Mouse (Mus musculus) liver, embryonic 15.5 days (tissue): ENCODE data around the gene Bex2. TPM values are rescaled to one million over a fixed set of nuclear protein-coding genes. Genes with fewer than 3 reads are reported as not detected.
"Not testable (repeated sequence)": the region's sequence is repeated elsewhere in the genome, so short reads cannot be mapped to it uniquely, and the experiment has no call there.

Experiments used
- ATAC-seq: fragments of 200-750 bp; cut with Nextera tagmentation; 2 replicates; pipeline ENCODE4 v1.8.0; 2017; ENCODE audit warnings: moderate number of reproducible peaks, mild to moderate bottlenecking, moderate library complexity; ENCODE audit not compliant: insufficient read depth
- H3K27ac ChIP-seq: fragments of 300-500 bp; sonication (generic); replicated peaks from 2 replicates; pipeline ENCODE4 v1.5.1; 2015; ENCODE audit warnings: mild to moderate bottlenecking, inconsistent platforms
- H3K27me3 ChIP-seq: fragments of 300-500 bp; sonication (generic); 2 replicates; pipeline ENCODE4 v1.6.1; 2015; ENCODE audit warnings: mild to moderate bottlenecking, inconsistent platforms
- H3K36me3 ChIP-seq: fragments of 300-500 bp; sonication (generic); replicated peaks from 2 replicates; pipeline ENCODE4 v1.6.1; 2015; ENCODE audit warnings: moderate library complexity, mild to moderate bottlenecking, inconsistent platforms
- H3K4me1 ChIP-seq: fragments of 300-500 bp; sonication (generic); replicated peaks from 2 replicates; pipeline ENCODE4 v1.6.1; 2015; ENCODE audit warnings: inconsistent platforms
- H3K4me2 ChIP-seq: fragments of 300-500 bp; sonication (generic); 2 replicates; pipeline ENCODE4 v1.6.1; 2015; ENCODE audit warnings: moderate library complexity, mild to moderate bottlenecking, inconsistent platforms
- H3K4me3 ChIP-seq: fragments of 300-500 bp; sonication (generic); replicated peaks from 2 replicates; pipeline ENCODE4 v1.5.1; 2015; ENCODE audit warnings: mild to moderate bottlenecking, inconsistent platforms
- H3K9ac ChIP-seq: fragments of 300-500 bp; sonication (generic); 2 replicates; pipeline ENCODE4 v1.6.1; 2015; ENCODE audit warnings: moderate library complexity, mild to moderate bottlenecking, inconsistent platforms
- H3K9me3 ChIP-seq: fragments of 300-500 bp; sonication (generic); replicated peaks from 2 replicates; pipeline ENCODE4 v1.6.1; 2016; ENCODE audit warnings: inconsistent platforms
- WGBS: fragments of 180-500 bp; shearing (Covaris S2); methylation state at CpG from one replicate; pipeline ENCODE4 v1.1.7; 2015; ENCODE audit warnings: mixed read lengths; ENCODE audit not compliant: insufficient replicate concordance; 5-methylcytosine and 5-hydroxymethylcytosine counted together
- polyA plus RNA-seq: library from polyadenylated mRNA; unstranded; fragments of >200 nt; fragmentation: Nextera tagmentation; extraction: Ambion mirVana; gene quantifications from 2 replicates; pipeline ENCODE4 v1.2.1, GENCODE M21; 2015

The Bex2 gene
- 147 and 153 TPM in 2 replicates for polyA plus RNA-seq

DNA sequence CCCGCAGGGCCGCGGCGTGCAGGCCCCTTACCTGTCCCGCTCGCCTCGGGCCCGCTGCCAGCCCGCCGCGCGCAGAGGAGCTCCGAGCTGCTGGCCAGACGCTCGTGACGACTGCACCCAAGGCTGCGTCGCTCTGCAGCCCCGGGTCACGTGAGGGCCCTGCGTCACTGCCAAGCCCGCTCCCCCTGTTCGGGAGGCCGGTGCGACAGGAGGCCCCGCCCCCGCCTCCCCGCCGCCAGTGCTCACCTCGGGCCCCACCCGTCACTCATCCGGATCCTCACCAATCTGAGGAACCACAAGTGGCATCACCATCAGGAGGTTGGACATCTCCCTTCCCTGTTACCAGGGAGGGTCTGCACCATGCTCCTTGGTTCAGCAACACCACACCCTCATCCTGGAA is at the start of gene Bex2:
Gene Bex2 (minus strand): TSS at position 217 of the 400 bp plus-strand sequence.
- H3K36me3 ChIP-seq, H3K4me1 ChIP-seq, H3K27me3 ChIP-seq, H3K27ac ChIP-seq, H3K9ac ChIP-seq, H3K9me3 ChIP-seq: not testable (repeated sequence)
- Histone ChIP-seq H3K4me3 (peak within 1 kb of the TSS; percentile 29), H3K4me2 (peak within 1 kb of the TSS; percentile 29)
- 40% methylated on average over 2 of the region's 32 CpGs for WGBS
- peak; percentile 90 for ATAC-seq

DNA sequence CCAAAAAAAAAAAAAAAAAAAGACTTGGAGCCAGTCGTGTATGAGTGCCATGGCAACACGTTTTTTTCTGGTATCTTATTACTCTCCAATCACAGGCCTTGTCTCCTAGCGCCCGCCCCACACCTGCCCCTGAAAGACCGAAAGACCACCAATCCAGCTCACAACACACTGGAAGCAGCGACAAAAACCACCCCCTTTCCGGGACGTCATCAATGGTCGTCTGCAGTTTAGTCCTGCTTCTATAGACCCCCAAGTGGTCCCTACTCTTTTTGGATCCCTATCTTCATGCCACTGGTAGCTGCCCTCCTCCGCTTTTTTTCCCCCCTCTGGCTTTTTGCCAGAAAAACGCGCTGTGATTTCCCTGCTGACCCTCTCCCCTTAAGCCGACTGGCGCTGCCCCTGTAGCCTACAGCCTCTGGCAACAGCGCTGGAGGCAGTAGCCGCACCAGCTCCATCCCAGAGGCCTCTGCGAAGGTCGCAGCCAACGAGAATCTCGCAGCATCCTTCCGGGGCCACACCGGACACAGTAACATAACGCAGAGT is 47.5 kb upstream of the Bex2 start:
- 17% methylated on average over 23 of the region's 23 CpGs for WGBS
- Histone ChIP-seq H3K9ac (no peak overlapping the region), H3K4me3 (peak overlapping the region; percentile 5; the same call in 1 of the 2 replicates), H3K4me2 (peak overlapping the region; percentile 36), H3K4me1 (no peaks in the 10 kb centered on the region), H3K9me3 (no peaks in the 10 kb centered on the region), H3K27me3 (peaks cover 16% of the 10 kb centered on the region), H3K36me3 (no peaks in the 10 kb centered on the region), H3K27ac (no peak overlapping the region)
- no peak for ATAC-seq

DNA sequence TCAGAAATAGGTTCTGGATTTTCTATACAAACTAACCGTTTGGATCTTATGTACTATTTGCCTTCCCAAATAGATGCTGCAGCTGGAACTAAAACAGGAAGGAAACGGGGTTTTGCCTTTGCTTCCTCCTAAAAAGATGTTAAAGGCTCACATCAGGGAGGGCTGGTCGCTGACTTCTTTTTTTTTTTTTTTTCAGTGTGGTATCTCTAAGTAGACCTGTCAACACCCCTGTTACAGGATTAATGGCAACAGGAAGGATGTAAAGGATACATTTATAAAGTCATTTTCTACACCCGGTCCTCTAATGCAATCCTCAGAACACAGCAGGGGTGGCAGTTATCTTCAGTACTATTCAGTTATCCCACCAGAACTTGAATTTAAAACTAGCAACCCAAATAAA is 47.0 kb upstream of the Bex2 start:
- WGBS, result 16% methylated on average over 4 of the region's 4 CpGs
- H3K27ac ChIP-seq, result no peak overlapping the region
- no peak overlapping the region for H3K9ac ChIP-seq
- H3K4me2 ChIP-seq, result no peak overlapping the region
- H3K27me3 ChIP-seq, result peaks cover 16% of the 10 kb centered on the region
- no peak for ATAC-seq
- H3K9me3 ChIP-seq, result no peaks in the 10 kb centered on the region
- no peak overlapping the region for H3K4me3 ChIP-seq
- H3K36me3 ChIP-seq, result no peaks in the 10 kb centered on the region
- H3K4me1 ChIP-seq, result no peaks in the 10 kb centered on the region

DNA sequence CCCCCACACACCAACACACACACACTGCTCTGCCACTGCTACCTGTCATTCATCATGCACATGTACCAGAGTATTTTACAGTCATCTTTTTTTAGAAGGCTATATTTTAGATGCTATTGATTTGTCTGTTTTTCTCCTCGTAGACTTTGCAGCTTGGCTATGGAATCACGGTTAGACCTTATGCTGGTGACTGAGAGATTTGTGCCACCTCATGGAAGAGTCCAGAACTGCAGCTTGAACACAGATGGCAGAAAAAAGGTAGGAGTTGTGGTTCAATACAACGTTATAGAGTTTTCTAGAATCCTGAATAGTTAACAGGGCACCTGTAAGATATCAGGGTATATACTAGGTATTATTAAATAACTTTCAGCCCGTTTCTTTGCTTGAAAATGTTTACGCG is 39.9 kb upstream of the Bex2 start:
- Histone ChIP-seq H3K9me3 (no peaks in the 10 kb centered on the region), H3K27ac (no peak overlapping the region), H3K9ac (no peak overlapping the region), H3K27me3 (no peaks in the 10 kb centered on the region; the same call in 1 of the 2 replicates), H3K36me3 (no peaks in the 10 kb centered on the region), H3K4me3 (no peak overlapping the region), H3K4me2 (no peak overlapping the region), H3K4me1 (no peaks in the 10 kb centered on the region)
- no peak for ATAC-seq
- 31% methylated on average over 6 of the region's 6 CpGs for WGBS

DNA sequence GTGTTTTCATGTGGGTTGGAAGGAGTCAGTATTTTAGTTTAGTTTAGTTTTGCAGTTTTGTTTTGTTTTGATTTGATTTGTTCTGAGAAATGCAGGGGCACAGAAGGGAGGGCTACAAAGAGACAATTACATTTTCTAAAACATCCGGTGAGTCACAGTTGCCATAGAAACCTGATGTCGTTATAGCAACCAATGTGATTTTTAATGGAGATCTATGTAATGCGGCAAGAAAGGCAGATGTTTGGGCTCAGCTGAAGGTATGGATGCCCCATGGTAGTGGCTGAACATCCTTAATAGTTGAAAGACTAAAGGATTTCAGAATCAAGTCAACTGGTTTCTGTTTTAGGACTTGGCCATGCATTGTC is 36.7 kb upstream of the Bex2 start:
- Histone ChIP-seq H3K27ac (no peak overlapping the region), H3K9ac (no peak overlapping the region), H3K4me1 (no peaks in the 10 kb centered on the region), H3K4me3 (no peak overlapping the region), H3K27me3 (no peaks in the 10 kb centered on the region; the same call in 1 of the 2 replicates), H3K9me3 (no peaks in the 10 kb centered on the region), H3K36me3 (no peaks in the 10 kb centered on the region), H3K4me2 (no peak overlapping the region)
- ATAC-seq, result no peak
- 57% methylated on average over 3 of the region's 3 CpGs for WGBS

DNA sequence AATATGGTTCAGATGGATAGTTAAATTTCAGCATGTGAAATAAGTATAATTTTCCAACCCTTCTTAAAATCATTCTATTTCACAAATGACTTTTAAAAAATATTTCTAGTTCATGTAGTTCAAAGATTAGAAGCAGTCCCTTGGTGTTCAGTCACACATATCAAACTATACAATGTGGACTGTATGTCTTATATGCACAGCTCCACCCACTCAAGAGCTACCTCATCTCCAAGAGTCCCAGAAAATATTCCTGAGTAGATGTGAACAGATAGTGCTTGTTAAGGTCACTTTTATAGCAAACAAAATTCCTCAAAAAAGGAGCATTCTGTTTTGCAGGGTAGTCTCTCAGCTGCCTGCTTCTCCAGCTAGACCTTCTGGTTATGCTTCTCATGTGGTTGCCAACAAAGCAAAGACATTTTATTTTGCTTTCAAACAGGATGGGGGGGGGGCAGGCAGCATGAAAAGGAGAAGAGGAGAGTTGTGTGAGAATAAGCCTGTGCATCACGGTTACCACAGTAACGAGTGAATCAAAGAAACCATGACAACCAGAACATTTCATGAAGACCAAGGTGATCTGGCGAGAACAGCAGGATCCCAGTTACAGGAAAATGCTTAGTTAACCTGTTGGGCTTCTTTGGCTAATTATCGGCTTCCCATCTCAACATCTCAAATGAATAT is 36.1 kb upstream of the Bex2 start:
- no peak overlapping the region for H3K4me2 ChIP-seq
- H3K36me3 ChIP-seq, result no peaks in the 10 kb centered on the region
- no peak for ATAC-seq
- no peaks in the 10 kb centered on the region; the same call in 1 of the 2 replicates for H3K27me3 ChIP-seq
- no peaks in the 10 kb centered on the region for H3K9me3 ChIP-seq
- no peaks in the 10 kb centered on the region for H3K4me1 ChIP-seq
- H3K27ac ChIP-seq, result no peak overlapping the region
- H3K9ac ChIP-seq, result no peak overlapping the region
- no peak overlapping the region for H3K4me3 ChIP-seq
- WGBS, result 53% methylated on average over 4 of the region's 4 CpGs

DNA sequence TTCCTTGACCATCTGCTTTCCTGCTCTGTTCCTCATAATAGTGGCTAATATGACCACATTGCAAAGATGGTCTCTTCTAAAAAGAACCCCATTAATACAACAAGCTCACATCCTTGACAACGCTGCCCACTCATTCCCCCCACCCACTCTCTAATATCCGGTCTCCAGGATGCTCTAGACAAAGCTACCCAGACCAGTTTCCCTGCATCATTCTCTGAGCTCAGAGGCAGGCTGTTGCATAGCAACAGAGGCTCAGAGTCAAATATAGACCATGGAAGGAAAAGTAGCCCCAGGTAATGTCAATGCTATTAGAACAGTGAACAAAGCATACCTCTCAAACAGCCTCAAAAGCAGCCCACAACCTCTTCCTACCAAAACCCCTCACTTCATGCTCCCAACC is 26.4 kb upstream of the Bex2 start:
- Histone ChIP-seq H3K9me3 (no peaks in the 10 kb centered on the region), H3K4me3 (no peak overlapping the region), H3K27ac (no peak overlapping the region), H3K9ac (no peak overlapping the region), H3K4me1 (no peaks in the 10 kb centered on the region), H3K36me3 (no peaks in the 10 kb centered on the region), H3K27me3 (no peaks in the 10 kb centered on the region), H3K4me2 (no peak overlapping the region)
- 42% methylated on average over 2 of the region's 2 CpGs for WGBS
- no peak for ATAC-seq

DNA sequence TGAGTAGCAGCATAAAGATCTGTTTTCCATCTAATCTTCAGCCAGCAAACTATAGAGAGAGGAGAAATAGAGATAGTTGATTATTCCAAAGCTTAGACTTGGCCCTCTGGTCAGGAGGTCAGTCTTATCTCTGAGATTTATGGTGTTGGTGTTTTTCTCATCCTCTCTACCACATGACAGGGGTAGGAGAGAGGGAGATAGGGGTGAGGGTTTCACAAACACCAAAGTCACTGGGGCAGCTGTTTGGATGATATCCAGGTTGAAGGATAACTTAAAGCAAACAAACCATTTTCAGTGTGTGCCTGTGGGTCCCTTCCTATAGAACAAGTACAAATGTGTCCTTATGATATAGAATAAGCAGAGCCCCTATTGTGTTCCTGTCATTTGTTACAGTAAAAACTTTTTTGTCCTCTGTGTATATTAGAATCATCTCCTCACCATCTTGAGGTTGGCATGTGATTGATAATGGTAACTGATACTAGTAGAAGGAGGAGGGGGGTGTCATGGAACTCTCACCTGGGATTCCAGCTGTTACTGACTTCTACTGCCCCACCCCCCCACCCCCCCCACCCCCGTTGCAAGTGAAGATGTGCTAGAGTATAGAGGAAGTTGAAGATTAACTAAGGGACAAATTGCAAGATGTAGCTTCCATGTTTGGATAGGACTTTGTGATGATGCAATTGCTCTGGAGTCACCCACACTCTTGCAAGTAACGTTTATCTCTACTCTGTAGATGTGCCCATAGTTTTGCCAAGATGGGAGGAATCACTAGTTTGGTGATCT is 24.7 kb upstream of the Bex2 start:
- no peaks in the 10 kb centered on the region for H3K36me3 ChIP-seq
- no peak overlapping the region for H3K27ac ChIP-seq
- 19% methylated on average over 2 of the region's 2 CpGs for WGBS
- no peak overlapping the region for H3K4me3 ChIP-seq
- no peaks in the 10 kb centered on the region for H3K9me3 ChIP-seq
- ATAC-seq, result peak; percentile 78
- H3K4me2 ChIP-seq, result no peak overlapping the region
- H3K4me1 ChIP-seq, result no peaks in the 10 kb centered on the region
- H3K27me3 ChIP-seq, result no peaks in the 10 kb centered on the region
- H3K9ac ChIP-seq, result no peak overlapping the region

DNA sequence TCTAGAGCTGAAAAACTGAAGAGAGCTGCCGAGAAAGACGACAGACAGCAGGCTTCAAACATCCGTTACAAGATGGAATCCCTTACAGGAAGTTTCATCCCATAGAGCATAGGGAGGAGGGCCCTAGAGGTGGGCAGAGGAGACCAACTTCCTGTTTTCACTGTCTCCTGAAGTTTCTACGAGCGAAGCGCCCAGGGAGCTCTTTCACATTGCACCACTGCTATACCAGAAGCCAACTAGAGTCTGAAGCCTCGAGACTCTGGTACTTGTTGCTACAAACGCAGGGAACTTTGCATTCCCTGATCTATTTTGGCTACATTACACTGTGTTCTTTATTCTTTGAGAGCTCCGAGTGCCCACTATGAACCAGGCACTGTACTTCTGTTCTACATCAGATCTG is 17.1 kb upstream of the Bex2 start, which contains the start of gene Nxf3:
Gene Nxf3 (minus strand): TSS at position 101 of the 400 bp plus-strand sequence.
- H3K36me3 ChIP-seq, result no peaks in the 10 kb centered on the region
- no peak within 1 kb of the TSS for H3K9ac ChIP-seq
- no peaks in the 10 kb centered on the region for H3K9me3 ChIP-seq
- WGBS, result 64% methylated on average over 9 of the region's 9 CpGs
- H3K4me3 ChIP-seq, result no peak within 1 kb of the TSS
- no peak within 1 kb of the TSS for H3K27ac ChIP-seq
- no peaks in the 10 kb centered on the region for H3K27me3 ChIP-seq
- H3K4me1 ChIP-seq, result no peaks in the 10 kb centered on the region
- no peak within 1 kb of the TSS for H3K4me2 ChIP-seq
- no peak for ATAC-seq

DNA sequence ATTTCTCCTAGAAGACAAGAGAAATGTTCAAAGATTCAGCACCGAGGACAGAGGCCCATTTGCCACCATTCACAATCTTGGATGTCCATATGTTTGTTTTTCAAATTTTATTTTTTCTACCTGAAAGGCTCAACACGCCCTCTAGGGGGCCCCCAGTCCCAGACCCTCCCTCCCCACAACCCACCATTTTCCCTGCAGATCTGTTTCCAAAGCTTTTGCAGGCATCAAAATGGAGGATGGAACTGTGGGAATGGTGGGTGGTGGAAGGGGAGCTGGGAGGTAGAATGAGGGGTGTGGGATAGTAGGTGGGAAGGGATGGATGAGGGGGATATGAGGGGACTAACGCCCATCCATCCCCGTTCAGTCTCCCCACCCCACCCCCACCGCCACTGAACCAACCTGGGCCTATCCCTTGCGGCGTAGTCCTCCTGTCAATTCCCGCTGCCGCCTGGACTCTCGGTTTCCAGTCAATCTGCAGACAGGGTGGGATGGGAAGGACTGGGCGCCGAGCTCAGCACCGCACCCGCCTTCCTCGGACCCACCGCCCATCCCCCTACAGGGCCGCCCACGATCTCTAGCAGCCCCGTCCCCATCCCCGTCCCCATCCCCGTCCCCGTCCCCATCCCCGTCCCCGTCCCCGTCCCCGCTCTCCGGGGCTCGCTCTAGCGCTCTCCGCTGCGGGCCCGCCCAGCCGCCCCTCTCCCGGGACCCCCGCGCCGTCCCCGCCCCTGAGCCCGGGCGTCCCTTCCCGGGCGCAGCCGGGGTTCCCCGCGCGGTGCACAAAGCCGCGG is 640 bp downstream of the Bex2 start:
- 15% methylated on average over 18 of the region's 48 CpGs for WGBS
- H3K36me3 ChIP-seq, result not testable (repeated sequence)

DNA sequence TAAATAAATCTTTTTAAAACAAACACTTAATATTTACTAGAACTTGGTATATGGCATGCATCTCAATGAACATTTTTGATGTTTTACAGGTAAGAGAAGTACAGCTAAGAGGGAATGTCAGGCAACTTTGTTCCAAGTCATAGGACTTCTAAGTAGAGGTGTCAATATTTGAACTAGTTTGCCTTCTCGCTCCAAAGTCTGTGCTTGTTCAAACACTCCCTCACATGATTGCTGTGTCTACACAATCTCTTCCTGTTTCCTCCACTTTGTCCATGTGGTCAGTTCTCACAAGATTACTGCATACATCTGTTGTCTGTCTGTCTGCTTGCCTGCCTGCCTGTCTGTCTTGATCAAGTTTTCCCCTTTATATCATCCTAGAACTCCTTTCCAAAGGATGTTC is 7.3 kb downstream of the Bex2 start:
- Histone ChIP-seq H3K27ac (no peak overlapping the region), H3K4me2 (no peak overlapping the region), H3K36me3 (no peaks in the 10 kb centered on the region), H3K9ac (no peak overlapping the region), H3K4me1 (no peaks in the 10 kb centered on the region), H3K27me3 (no peaks in the 10 kb centered on the region), H3K9me3 (no peaks in the 10 kb centered on the region), H3K4me3 (no peak overlapping the region)
- no peak for ATAC-seq
- WGBS, result 38% methylated on average over 1 of the region's 1 CpGs

More for the DNA sequence above, 640 bp downstream of the Bex2 start:
- H3K27me3 ChIP-seq, H3K9me3 ChIP-seq, H3K4me1 ChIP-seq, H3K9ac ChIP-seq, H3K27ac ChIP-seq: not testable (repeated sequence)
- H3K4me2 ChIP-seq, result peak overlapping the region; percentile 29
- peak overlapping the region; percentile 29 for H3K4me3 ChIP-seq
- ATAC-seq, result peak; percentile 28; the same call in 1 of the 2 replicates
